Mouse (Mus musculus): ENCODE results near the gene Fetub.

DNA sequence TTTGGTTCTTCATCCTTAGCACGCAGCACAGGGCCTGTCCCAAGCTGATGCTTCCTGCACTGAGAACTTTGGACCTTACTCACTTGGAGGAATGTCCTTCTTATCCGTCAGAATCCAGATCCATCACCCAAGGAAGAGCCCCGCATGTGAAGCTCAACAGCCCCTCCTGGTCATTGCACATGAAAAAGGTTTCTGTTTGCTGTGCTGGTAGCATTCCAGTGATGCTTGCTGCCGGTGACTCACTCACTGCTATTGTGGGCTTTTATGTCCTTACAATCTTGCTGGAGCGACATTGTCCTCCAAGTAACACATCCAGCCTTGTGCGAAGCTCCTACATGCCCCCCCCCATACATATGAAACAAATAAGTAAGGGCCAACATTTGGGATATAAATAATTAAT lies 5.2 kb upstream of the Fetub start:
- TF ChIP-seq CTCF (IDR thresholded peaks at IDR 0.05; ENCODE audit: borderline replicate concordance, control insufficient read depth, extremely low read depth, insufficient read depth, low read length, poor library complexity) (no peak), POLR2A (IDR thresholded peaks at IDR 0.05; ENCODE audit: control insufficient read depth, extremely low read depth, insufficient read depth, low read length, poor library complexity) (no peak)
